Mouse (Mus musculus) midbrain, postnatal 0 days (tissue): Measurements from ENCODE around the gene Cd79a. TPM values are rescaled to one million over a fixed set of nuclear protein-coding genes. Genes with fewer than 3 reads are reported as not detected.

ENCODE experiments used
- ATAC-seq: fragments of 200-750 bp; cut with Nextera tagmentation; 2 replicates; pipeline ENCODE4 v1.8.0; 2017; ENCODE audit warnings: moderate number of reproducible peaks, mild to moderate bottlenecking, moderate TSS enrichment, moderate library complexity; ENCODE audit not compliant: low FRiP score
- DNase-seq: peaks from one replicate; pipeline ENCODE4 v3.0.0-alpha.2; 2015; ENCODE audit warnings: low spot score
- H3K27ac ChIP-seq: fragments of 300-500 bp; sonication (generic); 2 replicates; pipeline ENCODE4 v1.5.1; 2014; ENCODE audit warnings: low read depth, mild to moderate bottlenecking, low read length, mixed read lengths
- H3K27me3 ChIP-seq: fragments of 300-500 bp; sonication (generic); 2 replicates; pipeline ENCODE4 v1.6.1; 2014; ENCODE audit warnings: low read length, control low read depth, mixed read lengths; ENCODE audit not compliant: insufficient read depth
- H3K36me3 ChIP-seq: fragments of 300-500 bp; sonication (generic); 2 replicates; pipeline ENCODE4 v1.6.1; 2014; ENCODE audit warnings: low read length, control low read depth, mixed read lengths; ENCODE audit not compliant: insufficient read depth
- H3K4me1 ChIP-seq: fragments of 300-500 bp; sonication (generic); 2 replicates; pipeline ENCODE4 v1.6.1; 2014; ENCODE audit warnings: mild to moderate bottlenecking, control low read depth, antibody characterized with exemption, low read length, mixed read lengths; ENCODE audit not compliant: insufficient read depth
- H3K4me2 ChIP-seq: fragments of 300-500 bp; sonication (generic); 2 replicates; pipeline ENCODE4 v1.6.1; 2014; ENCODE audit warnings: low read depth, mild to moderate bottlenecking, low read length, mixed read lengths; ENCODE audit not compliant: poor library complexity, severe bottlenecking
- H3K4me3 ChIP-seq: fragments of 300-500 bp; sonication (generic); 2 replicates; pipeline ENCODE4 v1.5.1; 2014; ENCODE audit warnings: low read depth, mild to moderate bottlenecking, low read length, moderate library complexity
- H3K9ac ChIP-seq: fragments of 300-500 bp; sonication (generic); replicated peaks from 2 replicates; pipeline ENCODE4 v1.6.1; 2014; ENCODE audit warnings: mild to moderate bottlenecking, low read length, moderate library complexity, mixed read lengths; ENCODE audit not compliant: poor library complexity, severe bottlenecking
- H3K9me3 ChIP-seq: fragments of 300-500 bp; sonication (generic); 2 replicates; pipeline ENCODE4 v1.6.1; 2016; ENCODE audit warnings: low read length, control low read depth
- CTCF ChIP-seq: IDR thresholded peaks from 2 replicates; pipeline ENCODE4 v1.5.1; 2016; ENCODE audit warnings: antibody characterized with exemption, mild to moderate bottlenecking
- WGBS: fragments of 180-500 bp; shearing (Covaris S2); extraction: QIAGEN DNeasy Blood & Tissue Kit; methylation state at CpG from one replicate; pipeline ENCODE4 v1.1.7; 2014; 5-methylcytosine and 5-hydroxymethylcytosine counted together
- polyA plus RNA-seq: library from polyadenylated mRNA; unstranded; fragments of >200 nt; fragmentation: Nextera tagmentation; extraction: Ambion mirVana; gene quantifications from 2 replicates; pipeline ENCODE4 v1.2.1, GENCODE M21; 2015
- total RNA-seq: library from RNA; depleted of rRNA; stranded (reverse); fragments of >200 nt; gene quantifications from 2 replicates; pipeline ENCODE4 v1.2.3, GENCODE M21; 2014; rRNA removed

Cd79a gene
- 0.27 and 0.42 TPM in 2 replicates for total RNA-seq
- 0.82 and 0.85 TPM in 2 replicates for polyA plus RNA-seq

- Histone ChIP-seq H3K4me2 (no peak within 1 kb of the TSS), H3K27ac (no peak within 1 kb of the TSS), H3K9me3 (no peaks in the 10 kb centered on the region), H3K27me3 (no peaks in the 10 kb centered on the region), H3K9ac (no peak within 1 kb of the TSS), H3K4me1 (no peaks in the 10 kb centered on the region), H3K4me3 (no peak within 1 kb of the TSS), H3K36me3 (no peaks in the 10 kb centered on the region)
- DNase-seq (no peak), ATAC-seq (no peak)
- TF ChIP-seq CTCF: no peak
- WGBS: 84% methylated on average over 12 of the region's 12 CpGs
Observed at GRCm38 (mm10) chr7:24897224-24897623, at the start of gene Cd79a. Gene Cd79a, plus strand, starts transcription at chr7:24897381.

GRCm38 (mm10) chr7:24850162-24850561 lies 47.0 kb upstream of the Cd79a start:
- Histone ChIP-seq H3K9ac (no peak overlapping the region), H3K9me3 (no peaks in the 10 kb centered on the region), H3K27me3 (no peaks in the 10 kb centered on the region), H3K27ac (no peak overlapping the region), H3K4me1 (no peaks in the 10 kb centered on the region), H3K4me3 (no peak overlapping the region), H3K36me3 (no peaks in the 10 kb centered on the region), H3K4me2 (no peak overlapping the region)
- no peak for ATAC-seq
- TF ChIP-seq CTCF: no peak
- DNase-seq: no peak
- WGBS: 26% methylated on average over 5 of the region's 5 CpGs

GRCm38 (mm10) chr7:24850899-24851303 lies 46.3 kb upstream of the Cd79a start:
- no peak for TF ChIP-seq CTCF
- Histone ChIP-seq H3K36me3 (no peaks in the 10 kb centered on the region), H3K4me3 (no peak overlapping the region), H3K27ac (no peak overlapping the region), H3K4me2 (no peak overlapping the region), H3K9me3 (no peaks in the 10 kb centered on the region), H3K9ac (no peak overlapping the region), H3K4me1 (no peaks in the 10 kb centered on the region), H3K27me3 (no peaks in the 10 kb centered on the region)
- DNase-seq (no peak), ATAC-seq (no peak)
- WGBS: 35% methylated on average over 6 of the region's 6 CpGs

- no peak for TF ChIP-seq CTCF
- ATAC-seq (no peak), DNase-seq (no peak)
- H3K4me2 ChIP-seq: no peak overlapping the region
- 86% methylated on average over 5 of the region's 5 CpGs for WGBS
- no peaks in the 10 kb centered on the region for H3K27me3 ChIP-seq
- H3K36me3 ChIP-seq: no peaks in the 10 kb centered on the region
- H3K27ac ChIP-seq: no peak overlapping the region
- H3K9ac ChIP-seq: no peak overlapping the region
- no peaks in the 10 kb centered on the region for H3K9me3 ChIP-seq
- no peaks in the 10 kb centered on the region for H3K4me1 ChIP-seq
- H3K4me3 ChIP-seq: no peak overlapping the region
Observed at GRCm38 (mm10) chr7:24851596-24852325, 45.4 kb upstream of the Cd79a start.

GRCm38 (mm10) chr7:24852557-24853232 lies 44.5 kb upstream of the Cd79a start:
- no peak overlapping the region for H3K27ac ChIP-seq
- H3K4me2 ChIP-seq: no peak overlapping the region
- H3K9me3 ChIP-seq: no peaks in the 10 kb centered on the region
- H3K4me3 ChIP-seq: no peak overlapping the region
- 73% methylated on average over 8 of the region's 8 CpGs for WGBS
- no peaks in the 10 kb centered on the region for H3K27me3 ChIP-seq
- H3K9ac ChIP-seq: no peak overlapping the region
- no peaks in the 10 kb centered on the region for H3K36me3 ChIP-seq
- no peaks in the 10 kb centered on the region for H3K4me1 ChIP-seq
- TF ChIP-seq CTCF: no peak
- DNase-seq (no peak), ATAC-seq (no peak)

- H3K4me1 ChIP-seq: no peaks in the 10 kb centered on the region
- ATAC-seq (no peak), DNase-seq (no peak)
- H3K4me3 ChIP-seq: no peak overlapping the region
- H3K27ac ChIP-seq: no peak overlapping the region
- H3K27me3 ChIP-seq: no peaks in the 10 kb centered on the region
- TF ChIP-seq CTCF: no peak
- H3K9ac ChIP-seq: no peak overlapping the region
- no peaks in the 10 kb centered on the region for H3K9me3 ChIP-seq
- no peak overlapping the region for H3K4me2 ChIP-seq
- no peaks in the 10 kb centered on the region for H3K36me3 ChIP-seq
Observed at GRCm38 (mm10) chr7:24853233-24853563, 44.0 kb upstream of the Cd79a start.
